Mouse (Mus musculus) heart, adult 2 months (tissue): ENCODE measurements at regions not wholly inside any gene's neighbourhood (a gene's known extent, or its start where the extent isn't known, plus 50 kb on each side); places are given as distances from the start of the nearest gene placed in this dataset.

ENCODE experiments used
- CTCF ChIP-seq: fragments of 200-600 bp; IDR thresholded peaks from 2 replicates; pipeline ENCODE4 v1.8.1; 2022; ENCODE audit warnings: antibody characterized with exemption, mild to moderate bottlenecking, moderate library complexity
- POLR2A ChIP-seq: fragments of 200-500 bp; IDR thresholded peaks from 2 replicates; pipeline ENCODE4 v1.6.1; 2011; ENCODE audit warnings: mild to moderate bottlenecking, low read depth, low read length, control low read depth; ENCODE audit not compliant: insufficient read depth

DNA sequence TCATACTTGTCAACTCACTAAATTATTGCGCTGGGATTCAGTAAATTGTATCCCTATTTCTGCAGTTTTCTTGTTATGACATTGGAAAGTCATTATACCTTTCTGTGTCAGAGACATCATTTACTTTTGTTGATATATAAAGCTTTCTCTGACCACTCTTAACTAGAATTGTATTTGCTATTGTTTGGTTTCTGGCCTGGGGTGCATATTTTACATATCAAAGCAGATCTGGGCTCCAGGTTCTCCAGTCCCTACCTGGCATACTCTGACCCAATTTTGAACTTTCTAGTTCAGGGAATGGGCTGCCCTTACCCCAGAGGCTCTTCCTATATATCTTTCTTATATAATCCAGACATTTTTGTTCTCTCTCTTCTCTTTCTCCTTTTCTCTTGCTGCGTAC lies 195.8 kb upstream of the Tmeff2 start:
- no peak for TF ChIP-seq CTCF
- TF ChIP-seq POLR2A, result no peak
